Mouse (Mus musculus) kidney, embryonic 16.5 days (tissue): ENCODE measurements around the gene Klf13. TPM values are rescaled to one million over a fixed set of nuclear protein-coding genes. Genes with fewer than 3 reads are reported as not detected.
A peak's percentile ranks its signal among the peaks of the same experiment; 100 is the strongest.

Source experiments
- ATAC-seq: fragments of 200-750 bp; cut with Nextera tagmentation; 2 replicates; pipeline ENCODE4 v1.8.0; 2017; ENCODE audit warnings: moderate TSS enrichment; ENCODE audit not compliant: low FRiP score, low TSS enrichment
- H3K27ac ChIP-seq: fragments of 300-500 bp; sonication (generic); 2 replicates; pipeline ENCODE4 v1.5.1; 2014; ENCODE audit warnings: low read length
- H3K27me3 ChIP-seq: fragments of 300-500 bp; sonication (generic); 2 replicates; pipeline ENCODE4 v1.6.1; 2014; ENCODE audit warnings: low read length, control low read depth, mixed read lengths; ENCODE audit not compliant: insufficient read depth
- H3K36me3 ChIP-seq: fragments of 300-500 bp; sonication (generic); 2 replicates; pipeline ENCODE4 v1.6.1; 2014; ENCODE audit warnings: low read length, control low read depth, mixed read lengths; ENCODE audit not compliant: insufficient read depth
- H3K4me1 ChIP-seq: fragments of 300-500 bp; sonication (generic); 2 replicates; pipeline ENCODE4 v1.6.1; 2014; ENCODE audit warnings: low read length, control low read depth, mixed read lengths; ENCODE audit not compliant: insufficient read depth
- H3K4me2 ChIP-seq: fragments of 300-500 bp; sonication (generic); replicated peaks from 2 replicates; pipeline ENCODE4 v1.6.1; 2014; ENCODE audit warnings: low read depth, low read length
- H3K4me3 ChIP-seq: fragments of 300-500 bp; sonication (generic); 2 replicates; pipeline ENCODE4 v1.5.1; 2014; ENCODE audit warnings: mild to moderate bottlenecking, low read length
- H3K9ac ChIP-seq: fragments of 300-500 bp; sonication (generic); replicated peaks from 2 replicates; pipeline ENCODE4 v1.6.1; 2014; ENCODE audit warnings: low read length
- H3K9me3 ChIP-seq: fragments of 300-500 bp; sonication (generic); 2 replicates; pipeline ENCODE4 v1.6.1; 2016; ENCODE audit warnings: low read length, control low read depth
- WGBS: fragments of 180-500 bp; shearing (Covaris S2); extraction: QIAGEN DNeasy Blood & Tissue Kit; methylation state at CpG from one replicate; pipeline ENCODE4 v1.1.7; 2014; 5-methylcytosine and 5-hydroxymethylcytosine counted together
- polyA plus RNA-seq: library from polyadenylated mRNA; unstranded; fragments of >200 nt; fragmentation: Nextera tagmentation; extraction: Ambion mirVana; gene quantifications from 2 replicates; pipeline ENCODE4 v1.2.1, GENCODE M21; 2015

Gene Klf13
- polyA plus RNA-seq, 1 experiment from 2014 or later, result 23.2 TPM

- ATAC-seq, result no peak; the same call in 1 of the 2 replicates
- 63% methylated on average over 5 of the region's 5 CpGs for WGBS
- peaks cover 5% of the 10 kb centered on the region for H3K4me1 ChIP-seq
- no peaks in the 10 kb centered on the region for H3K36me3 ChIP-seq
- H3K4me2 ChIP-seq, result no peak overlapping the region
- no peaks in the 10 kb centered on the region for H3K27me3 ChIP-seq
- no peak overlapping the region for H3K27ac ChIP-seq
- H3K9me3 ChIP-seq, result no peaks in the 10 kb centered on the region
- H3K4me3 ChIP-seq, result no peak overlapping the region
- H3K9ac ChIP-seq, result peak overlapping the region; percentile 42; the same call in 1 of the 2 replicates
These were observed 27.1 kb upstream of the Klf13 start for GRCm38 (mm10) chr7:63965635-63966418.

GRCm38 (mm10) chr7:63965135-63965534 is 26.4 kb upstream of the Klf13 start:
- no peaks in the 10 kb centered on the region for H3K27me3 ChIP-seq
- H3K36me3 ChIP-seq, result no peaks in the 10 kb centered on the region
- no peak overlapping the region for H3K4me2 ChIP-seq
- 74% methylated on average over 2 of the region's 2 CpGs for WGBS
- H3K4me3 ChIP-seq, result no peak overlapping the region
- no peaks in the 10 kb centered on the region for H3K9me3 ChIP-seq
- peak overlapping the region; percentile 42; the same call in 1 of the 2 replicates for H3K9ac ChIP-seq
- H3K27ac ChIP-seq, result no peak overlapping the region
- peaks cover 5% of the 10 kb centered on the region for H3K4me1 ChIP-seq
- peak; percentile 51; the same call in 1 of the 2 replicates for ATAC-seq

GRCm38 (mm10) chr7:63964121-63964520 is 25.4 kb upstream of the Klf13 start:
- no peak overlapping the region for H3K4me2 ChIP-seq
- H3K9ac ChIP-seq, result no peak overlapping the region
- no peak for ATAC-seq
- no peaks in the 10 kb centered on the region for H3K9me3 ChIP-seq
- 75% methylated on average over 6 of the region's 6 CpGs for WGBS
- peaks cover 5% of the 10 kb centered on the region for H3K4me1 ChIP-seq
- no peaks in the 10 kb centered on the region for H3K27me3 ChIP-seq
- no peaks in the 10 kb centered on the region for H3K36me3 ChIP-seq
- no peak overlapping the region for H3K4me3 ChIP-seq
- no peak overlapping the region for H3K27ac ChIP-seq

- Histone ChIP-seq H3K4me2 (no peak overlapping the region), H3K27ac (no peak overlapping the region), H3K9ac (no peak overlapping the region), H3K36me3 (no peaks in the 10 kb centered on the region), H3K27me3 (no peaks in the 10 kb centered on the region), H3K4me1 (peaks cover 5% of the 10 kb centered on the region), H3K9me3 (no peaks in the 10 kb centered on the region), H3K4me3 (no peak overlapping the region)
- ATAC-seq, result no peak
- 68% methylated on average over 5 of the region's 5 CpGs for WGBS
These were observed 24.9 kb upstream of the Klf13 start for GRCm38 (mm10) chr7:63963632-63964031.

GRCm38 (mm10) chr7:63957872-63958640 is 19.3 kb upstream of the Klf13 start:
- no peaks in the 10 kb centered on the region for H3K36me3 ChIP-seq
- no peaks in the 10 kb centered on the region for H3K9me3 ChIP-seq
- 85% methylated on average over 12 of the region's 12 CpGs for WGBS
- H3K4me3 ChIP-seq, result no peak overlapping the region
- H3K4me2 ChIP-seq, result no peak overlapping the region
- ATAC-seq, result no peak
- H3K9ac ChIP-seq, result no peak overlapping the region
- no peak overlapping the region for H3K27ac ChIP-seq
- no peaks in the 10 kb centered on the region for H3K4me1 ChIP-seq
- H3K27me3 ChIP-seq, result no peaks in the 10 kb centered on the region

GRCm38 (mm10) chr7:63956981-63957713 is 18.4 kb upstream of the Klf13 start:
- ATAC-seq, result no peak

GRCm38 (mm10) chr7:63956138-63956823 is 17.6 kb upstream of the Klf13 start:
- Histone ChIP-seq H3K36me3 (no peaks in the 10 kb centered on the region), H3K9me3 (no peaks in the 10 kb centered on the region), H3K9ac (no peak overlapping the region), H3K4me2 (no peak overlapping the region), H3K4me3 (no peak overlapping the region), H3K4me1 (no peaks in the 10 kb centered on the region), H3K27me3 (no peaks in the 10 kb centered on the region), H3K27ac (no peak overlapping the region)
- 75% methylated on average over 14 of the region's 14 CpGs for WGBS
- no peak; the same call in 1 of the 2 replicates for ATAC-seq

More at GRCm38 (mm10) chr7:63956981-63957713, 18.4 kb upstream of the Klf13 start:
- Histone ChIP-seq H3K27me3 (no peaks in the 10 kb centered on the region), H3K27ac (no peak overlapping the region), H3K4me1 (no peaks in the 10 kb centered on the region), H3K4me3 (no peak overlapping the region), H3K9ac (no peak overlapping the region), H3K9me3 (no peaks in the 10 kb centered on the region), H3K4me2 (no peak overlapping the region), H3K36me3 (no peaks in the 10 kb centered on the region)
- 24% methylated on average over 16 of the region's 16 CpGs for WGBS

- Histone ChIP-seq H3K9ac (no peak overlapping the region), H3K4me2 (no peak overlapping the region), H3K27me3 (no peaks in the 10 kb centered on the region), H3K27ac (no peak overlapping the region), H3K36me3 (no peaks in the 10 kb centered on the region), H3K9me3 (no peaks in the 10 kb centered on the region), H3K4me1 (no peaks in the 10 kb centered on the region), H3K4me3 (no peak overlapping the region)
- WGBS, result 81% methylated on average over 2 of the region's 2 CpGs
- no peak for ATAC-seq
These were observed 16.7 kb upstream of the Klf13 start for GRCm38 (mm10) chr7:63955440-63955839.
